Mouse (Mus musculus) ES-Bruce4 (cell line): Measurements from ENCODE around the gene Rora. TPM values are rescaled to one million over a fixed set of nuclear protein-coding genes. Genes with fewer than 3 reads are reported as not detected.

ENCODE experiments used
- H3K27ac ChIP-seq: 2 replicates; pipeline ENCODE4 v1.5.1; 2012; ENCODE audit warnings: low read length, inconsistent platforms; ENCODE audit not compliant: insufficient read depth
- H3K27me3 ChIP-seq: 2 replicates; pipeline ENCODE4 v1.6.1; 2012; ENCODE audit warnings: mild to moderate bottlenecking, low read length, inconsistent platforms; ENCODE audit not compliant: control insufficient read depth, poor library complexity, insufficient read depth, severe bottlenecking
- H3K36me3 ChIP-seq: 2 replicates; pipeline ENCODE4 v1.6.1; 2012; ENCODE audit warnings: inconsistent platforms, mild to moderate bottlenecking, low read length, moderate library complexity; ENCODE audit not compliant: control insufficient read depth, poor library complexity, insufficient read depth, severe bottlenecking
- H3K4me1 ChIP-seq: one replicate; pipeline ENCODE4 v1.8.1; 2011; ENCODE audit warnings: low read length; ENCODE audit not compliant: control insufficient read depth, insufficient read depth
- H3K4me3 ChIP-seq: 2 replicates; pipeline ENCODE4 v1.5.1; 2011; ENCODE audit warnings: low read depth, mild to moderate bottlenecking, low read length
- H3K9ac ChIP-seq: 2 replicates; pipeline ENCODE4 v1.6.1; 2012; ENCODE audit warnings: low read depth, mild to moderate bottlenecking, inconsistent platforms; ENCODE audit not compliant: poor library complexity, severe bottlenecking
- H3K9me3 ChIP-seq: replicated peaks from 2 replicates; pipeline ENCODE4 v1.6.1; 2012; ENCODE audit warnings: mild to moderate bottlenecking, low read length, inconsistent platforms; ENCODE audit not compliant: control insufficient read depth, poor library complexity, insufficient read depth, severe bottlenecking
- CTCF ChIP-seq: IDR thresholded peaks from one replicate; pipeline ENCODE4 v1.8.1; 2011; ENCODE audit warnings: low read depth, low read length
- EP300 ChIP-seq: IDR thresholded peaks from 2 replicates; pipeline ENCODE4 v1.6.1; 2011; ENCODE audit warnings: low read depth, low read length; ENCODE audit not compliant: insufficient read depth
- POLR2A ChIP-seq: IDR thresholded peaks from one replicate; pipeline ENCODE4 v1.8.1; 2011; ENCODE audit warnings: low read length; ENCODE audit not compliant: insufficient read depth
- polyA plus RNA-seq: library from polyadenylated mRNA; stranded (reverse); fragments of >200 nt; gene quantifications from 2 replicates; pipeline ENCODE4 v1.2.4, GENCODE M21; 2011; ENCODE audit warnings: low read depth; ENCODE audit not compliant: missing spikeins, insufficient read depth, insufficient read length

Gene Rora
- polyA plus RNA-seq, 1 experiment = 3.6 TPM

GRCm38 (mm10) chr9:69176988-69177387 lies 523.4 kb downstream of the Rora start:
- Histone ChIP-seq H3K4me1 (no peaks in the 10 kb centered on the region), H3K27me3 (no peaks in the 10 kb centered on the region; the same call in 1 of the 2 replicates), H3K9ac (no peak overlapping the region), H3K9me3 (no peaks in the 10 kb centered on the region), H3K27ac (no peak overlapping the region), H3K36me3 (no peaks in the 10 kb centered on the region), H3K4me3 (no peak overlapping the region)
- TF ChIP-seq CTCF = no peak
- TF ChIP-seq EP300 = no peak

- Histone ChIP-seq H3K36me3 (no peaks in the 10 kb centered on the region), H3K4me3 (no peak overlapping the region), H3K9me3 (no peaks in the 10 kb centered on the region), H3K27me3 (no peaks in the 10 kb centered on the region; the same call in 1 of the 2 replicates), H3K9ac (no peak overlapping the region), H3K27ac (no peak overlapping the region), H3K4me1 (no peaks in the 10 kb centered on the region)
- TF ChIP-seq CTCF (no peak), EP300 (no peak), POLR2A (no peak)
These were observed 525.6 kb downstream of the Rora start for GRCm38 (mm10) chr9:69179224-69179623.

- Histone ChIP-seq H3K27me3 (no peaks in the 10 kb centered on the region; the same call in 1 of the 2 replicates), H3K4me3 (no peak overlapping the region), H3K27ac (no peak overlapping the region), H3K4me1 (no peaks in the 10 kb centered on the region), H3K9ac (no peak overlapping the region), H3K36me3 (no peaks in the 10 kb centered on the region), H3K9me3 (no peaks in the 10 kb centered on the region)
- no peak for TF ChIP-seq POLR2A
- TF ChIP-seq EP300 = no peak
- TF ChIP-seq CTCF = no peak
These were observed 527.4 kb downstream of the Rora start for GRCm38 (mm10) chr9:69180961-69181360.

GRCm38 (mm10) chr9:69181411-69181810 lies 527.8 kb downstream of the Rora start:
- H3K4me3 ChIP-seq = no peak overlapping the region
- H3K4me1 ChIP-seq = no peaks in the 10 kb centered on the region
- no peak for TF ChIP-seq EP300
- no peak for TF ChIP-seq POLR2A
- TF ChIP-seq CTCF = no peak
- H3K27ac ChIP-seq = no peak overlapping the region
- no peaks in the 10 kb centered on the region; the same call in 1 of the 2 replicates for H3K27me3 ChIP-seq
- no peaks in the 10 kb centered on the region for H3K36me3 ChIP-seq
- H3K9me3 ChIP-seq = no peaks in the 10 kb centered on the region
- no peak overlapping the region for H3K9ac ChIP-seq

GRCm38 (mm10) chr9:69183888-69184287 lies 530.3 kb downstream of the Rora start:
- Histone ChIP-seq H3K36me3 (no peaks in the 10 kb centered on the region), H3K9ac (no peak overlapping the region), H3K27me3 (no peaks in the 10 kb centered on the region; the same call in 1 of the 2 replicates), H3K9me3 (no peaks in the 10 kb centered on the region), H3K4me1 (no peaks in the 10 kb centered on the region), H3K4me3 (no peak overlapping the region), H3K27ac (no peak overlapping the region)
- TF ChIP-seq POLR2A (no peak), EP300 (no peak)

- no peaks in the 10 kb centered on the region for H3K9me3 ChIP-seq
- no peak overlapping the region for H3K9ac ChIP-seq
- no peaks in the 10 kb centered on the region for H3K4me1 ChIP-seq
- H3K36me3 ChIP-seq = no peaks in the 10 kb centered on the region
- no peak overlapping the region for H3K27ac ChIP-seq
- no peak for TF ChIP-seq EP300
- no peak for TF ChIP-seq POLR2A
- no peak for TF ChIP-seq CTCF
- H3K27me3 ChIP-seq = no peaks in the 10 kb centered on the region
- H3K4me3 ChIP-seq = no peak overlapping the region
These were observed 537.1 kb downstream of the Rora start for GRCm38 (mm10) chr9:69190726-69191125.
